Mouse (Mus musculus) embryo, embryonic 11 days (tissue): ENCODE results near the gene Iffo2.

ENCODE experiments used
- DNase-seq: peaks from one replicate; pipeline ENCODE4 v3.0.0-alpha.2; 2015

The Iffo2 gene

DNA sequence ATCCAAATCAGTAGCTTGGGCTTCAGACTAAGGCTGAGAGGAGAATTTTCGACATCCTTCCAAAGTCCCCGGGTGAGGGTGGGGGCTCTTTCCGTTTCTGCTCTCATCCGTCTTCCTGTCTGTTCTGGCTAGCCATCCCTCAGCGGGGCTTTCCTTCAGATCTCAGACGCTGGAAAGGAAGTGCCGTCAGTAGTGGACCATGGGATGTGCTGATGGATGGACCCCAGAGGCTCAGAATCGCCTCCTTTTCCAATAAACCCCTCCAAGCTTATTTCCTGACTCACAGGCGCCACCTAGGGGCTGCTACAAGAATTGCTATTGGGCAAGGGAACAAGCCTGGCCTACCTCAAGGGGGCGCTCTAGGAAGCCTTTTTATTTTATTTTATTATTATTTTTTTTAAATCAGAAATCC is 81.2 kb downstream of the Iffo2 start:
- DNase-seq: peak; percentile 87

- no peak for DNase-seq
These were observed 84.3 kb downstream of the Iffo2 start for GRCm38 (mm10) chr4:139614524-139615260.

DNA sequence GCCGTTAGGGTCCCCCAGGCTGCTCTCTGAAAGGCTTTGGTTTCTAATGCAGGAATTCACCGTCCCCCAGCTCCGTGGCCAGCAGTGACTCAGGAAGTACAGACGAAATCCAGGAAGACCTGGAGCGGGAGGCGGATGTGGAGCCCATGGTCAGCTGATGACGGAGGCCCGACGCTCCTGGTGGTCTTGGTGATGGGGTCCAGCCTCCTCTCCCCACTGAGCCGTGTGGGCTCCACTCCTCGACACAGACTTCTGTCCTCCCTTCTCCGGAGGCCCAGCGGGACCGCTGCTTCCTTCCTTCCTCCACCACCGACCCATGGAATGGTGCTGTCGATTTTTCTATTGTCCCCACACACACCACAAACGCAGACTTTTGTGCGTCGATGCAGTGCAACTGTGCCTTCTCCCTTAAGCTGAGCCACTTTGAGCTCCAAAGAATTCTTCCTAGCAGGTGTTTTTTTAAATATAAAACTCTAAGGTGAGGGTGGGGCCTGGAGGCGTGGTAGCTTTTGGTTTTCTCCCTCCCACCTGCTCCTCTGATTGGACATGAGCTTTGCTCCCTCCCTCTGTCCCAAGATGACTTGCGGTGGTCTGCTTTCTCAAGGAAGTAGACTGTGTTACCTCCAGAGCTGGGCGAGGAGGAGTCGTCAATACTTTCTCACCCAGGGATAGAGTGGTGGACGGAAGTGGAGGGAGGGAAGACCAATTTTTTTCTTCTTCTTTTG is 86.1 kb downstream of the Iffo2 start:
- peak; percentile 76 for DNase-seq

DNA sequence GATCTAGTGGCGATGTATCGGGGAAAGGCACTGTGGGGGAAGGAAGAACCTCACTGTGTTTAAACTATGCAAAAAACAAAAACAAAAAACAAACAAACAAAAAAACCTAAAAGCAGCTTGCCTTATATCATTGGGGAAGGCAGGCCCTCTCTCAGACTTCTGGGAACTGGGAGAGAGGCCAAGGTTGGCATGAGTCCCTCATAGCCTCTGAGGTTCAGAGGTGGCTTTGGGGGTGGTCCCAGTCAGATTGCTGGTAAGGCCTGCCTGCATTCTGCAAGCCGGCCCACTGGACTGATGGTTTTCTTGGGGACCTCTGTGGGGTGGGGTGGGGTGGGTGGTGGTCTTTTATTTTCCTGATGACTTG is 86.6 kb downstream of the Iffo2 start:
- no peak for DNase-seq

GRCm38 (mm10) chr4:139619765-139620164 is 89.4 kb downstream of the Iffo2 start:
- no peak for DNase-seq

DNA sequence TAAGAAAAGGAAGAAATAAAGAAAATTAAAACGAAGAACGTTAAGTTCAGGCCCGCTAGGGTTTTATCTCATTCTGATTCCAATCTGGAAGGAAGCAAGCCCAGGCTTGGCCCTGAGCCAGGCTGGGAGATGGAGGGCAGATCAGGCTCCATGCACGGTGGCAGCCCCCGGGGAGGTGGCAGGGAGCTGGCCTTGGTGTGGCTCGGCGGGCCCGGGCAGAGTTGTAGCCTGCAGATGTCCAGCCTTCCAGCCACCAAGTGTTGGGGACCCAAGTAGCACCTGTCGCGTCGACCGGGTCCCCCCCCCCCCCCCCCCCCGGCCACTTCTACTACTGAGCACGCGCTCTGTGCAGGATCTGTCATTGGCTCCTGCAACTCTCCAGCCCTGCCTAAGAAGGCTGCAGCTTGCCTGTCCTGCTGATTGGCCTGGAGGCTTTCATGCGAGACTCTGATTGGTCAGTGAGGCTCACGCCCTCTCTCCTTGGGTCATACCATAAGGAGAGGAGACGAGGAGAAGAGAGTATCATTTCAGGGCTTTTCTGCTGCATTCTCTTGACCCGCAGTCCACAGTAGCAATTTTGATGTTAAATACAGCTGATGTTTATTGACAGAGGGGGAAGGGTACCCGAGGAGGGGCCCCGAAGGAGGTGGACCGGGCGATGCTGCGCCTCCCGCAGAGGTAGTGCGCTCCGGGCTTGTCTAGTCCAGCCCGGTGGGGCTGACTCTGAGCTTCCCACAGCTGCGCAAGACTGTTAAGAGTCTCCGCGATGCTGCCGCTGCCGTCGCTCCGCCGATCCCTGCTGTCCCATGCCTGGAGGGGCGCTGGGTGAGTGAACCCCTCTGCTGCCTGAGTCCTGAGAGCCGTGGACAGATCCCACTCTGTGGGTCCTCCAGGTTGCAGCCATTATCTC is 92.3 kb downstream of the Iffo2 start, which contains the start of gene Aldh4a1:
Gene Aldh4a1, plus strand, starts transcription at position 494 of the 910 bp plus-strand sequence.
- DNase-seq: peak; percentile 95

GRCm38 (mm10) chr4:139623434-139624115 is 93.2 kb downstream of the Iffo2 start:
- no peak for DNase-seq

DNA sequence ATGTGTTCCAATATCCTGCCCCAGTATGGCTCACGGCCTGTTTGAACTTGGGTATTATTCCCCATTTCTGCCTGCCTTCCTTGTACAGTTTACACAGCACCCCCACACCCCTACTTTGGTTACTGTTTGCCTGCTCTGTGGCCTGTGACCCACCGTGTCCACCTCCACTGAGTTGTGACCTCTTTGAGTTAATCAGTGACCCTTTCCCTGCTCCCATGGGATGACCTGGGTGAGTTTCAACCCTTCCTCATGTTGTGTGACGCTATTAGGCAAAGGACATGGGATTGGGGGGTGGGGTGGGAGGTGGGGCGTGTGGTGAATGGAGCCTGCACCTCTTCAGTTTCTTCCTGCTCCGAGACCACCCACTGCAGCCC is 93.8 kb downstream of the Iffo2 start:
- no peak for DNase-seq

DNA sequence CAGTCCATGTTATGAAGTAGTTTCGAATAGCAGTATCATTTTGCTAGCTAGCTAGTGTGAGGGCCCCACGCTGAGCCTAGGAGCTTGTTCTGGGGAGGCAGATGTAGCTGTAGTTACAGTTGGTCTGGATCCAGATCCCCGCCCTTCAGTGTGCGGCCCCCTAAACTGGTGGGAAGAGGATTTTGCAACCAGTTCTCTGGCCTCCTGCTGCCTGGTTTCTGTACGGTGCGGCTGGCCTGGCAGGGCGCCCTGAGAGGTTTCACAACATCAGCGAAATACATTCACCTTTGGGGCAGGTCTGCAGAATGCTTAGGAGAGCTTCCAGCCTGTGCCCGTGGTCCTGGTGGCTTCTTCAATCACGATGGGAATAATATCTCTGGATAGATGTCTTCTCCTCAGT is 94.4 kb downstream of the Iffo2 start:
- no peak for DNase-seq

GRCm38 (mm10) chr4:139627361-139627760 is 97.0 kb downstream of the Iffo2 start:
- DNase-seq: no peak

GRCm38 (mm10) chr4:139630171-139630570 is 99.8 kb downstream of the Iffo2 start:
- no peak for DNase-seq

DNA sequence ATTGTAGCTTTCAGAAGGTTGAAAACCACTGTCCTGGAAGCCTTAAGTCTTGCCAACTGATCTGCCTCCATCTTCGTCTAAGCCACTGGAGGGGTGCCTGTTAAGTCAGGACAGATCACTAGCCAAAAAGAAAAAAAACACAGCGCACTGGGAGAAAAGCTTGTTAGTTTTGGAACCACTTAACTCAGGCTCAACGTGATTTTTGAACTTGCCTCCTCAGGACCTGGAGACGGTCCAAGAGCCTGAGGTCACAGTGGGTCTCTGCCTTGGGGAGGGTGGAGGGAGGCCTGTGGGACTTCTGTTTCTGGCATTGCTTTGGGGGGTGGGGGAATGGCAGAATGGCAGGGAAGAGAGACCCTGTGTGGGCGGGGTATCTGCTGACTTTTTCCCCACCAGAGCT is 100.8 kb downstream of the Iffo2 start:
- DNase-seq: no peak

GRCm38 (mm10) chr4:139631569-139632253 is 101.4 kb downstream of the Iffo2 start:
- no peak for DNase-seq

GRCm38 (mm10) chr4:139632254-139632580 is 101.9 kb downstream of the Iffo2 start:
- DNase-seq: no peak

DNA sequence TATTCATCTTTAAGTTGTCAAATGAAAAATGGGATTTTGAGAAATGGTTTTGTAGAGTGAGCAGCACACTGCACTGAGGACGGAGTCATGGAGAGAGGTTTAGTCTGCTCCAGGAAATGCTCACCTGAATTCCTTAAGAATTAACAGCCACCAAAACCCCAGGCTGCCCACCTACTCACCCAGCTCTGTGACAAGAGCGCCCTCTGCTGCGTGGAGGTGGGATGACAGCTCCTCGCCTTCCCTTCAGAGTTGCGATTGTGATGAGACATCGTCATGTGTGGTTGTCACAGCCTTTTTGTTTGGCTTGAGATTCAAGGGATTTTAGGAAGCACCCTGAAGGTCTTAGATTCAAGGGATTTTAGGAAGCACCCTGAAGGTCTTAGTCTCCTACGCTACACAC is 106.0 kb downstream of the Iffo2 start:
- peak; percentile 68 for DNase-seq

DNA sequence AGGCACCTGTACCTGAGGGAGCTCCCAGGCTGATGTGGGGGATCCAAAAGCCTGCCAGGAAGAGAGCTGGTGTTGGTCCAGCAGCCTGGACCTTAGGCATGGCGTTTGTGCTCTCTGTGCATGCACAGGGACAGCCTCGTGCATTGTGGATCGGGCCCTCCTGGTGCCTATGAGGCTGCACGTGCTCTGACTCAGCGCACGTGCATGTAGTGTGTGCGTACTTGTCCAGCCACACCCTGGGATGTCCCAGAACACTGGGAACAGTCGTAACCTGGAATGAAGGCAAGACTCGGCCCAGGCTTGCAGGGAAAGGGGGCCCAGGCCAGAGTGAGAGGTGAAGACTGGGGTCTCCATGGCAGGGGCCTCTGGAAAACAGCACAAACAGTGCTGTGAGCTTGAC is 107.5 kb downstream of the Iffo2 start:
- no peak for DNase-seq

GRCm38 (mm10) chr4:139638356-139638755 is 108.0 kb downstream of the Iffo2 start:
- DNase-seq: no peak

GRCm38 (mm10) chr4:139639801-139640200 is 109.5 kb downstream of the Iffo2 start:
- peak; percentile 56 for DNase-seq

DNA sequence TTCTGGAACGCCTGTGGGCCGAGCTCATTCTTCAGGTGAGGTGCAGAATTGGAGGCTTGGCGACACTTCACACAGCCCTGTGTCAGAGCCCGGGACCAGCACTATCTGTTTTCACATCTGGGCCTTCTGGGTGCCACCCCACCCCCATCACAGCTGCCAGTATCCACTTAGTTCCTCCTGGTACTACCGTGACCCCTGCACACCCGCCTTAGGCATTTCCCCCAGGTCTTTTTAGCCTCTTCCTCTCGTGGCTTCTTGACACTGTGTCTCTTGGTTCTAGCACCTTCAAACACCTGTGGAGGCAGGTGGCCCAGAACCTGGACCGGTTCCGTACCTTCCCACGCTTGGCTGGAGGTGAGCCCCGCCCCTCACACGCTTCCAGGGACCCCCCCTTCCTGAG is 110.0 kb downstream of the Iffo2 start:
- no peak for DNase-seq

- DNase-seq: no peak
These were observed 110.4 kb downstream of the Iffo2 start for GRCm38 (mm10) chr4:139640775-139641174.

DNA sequence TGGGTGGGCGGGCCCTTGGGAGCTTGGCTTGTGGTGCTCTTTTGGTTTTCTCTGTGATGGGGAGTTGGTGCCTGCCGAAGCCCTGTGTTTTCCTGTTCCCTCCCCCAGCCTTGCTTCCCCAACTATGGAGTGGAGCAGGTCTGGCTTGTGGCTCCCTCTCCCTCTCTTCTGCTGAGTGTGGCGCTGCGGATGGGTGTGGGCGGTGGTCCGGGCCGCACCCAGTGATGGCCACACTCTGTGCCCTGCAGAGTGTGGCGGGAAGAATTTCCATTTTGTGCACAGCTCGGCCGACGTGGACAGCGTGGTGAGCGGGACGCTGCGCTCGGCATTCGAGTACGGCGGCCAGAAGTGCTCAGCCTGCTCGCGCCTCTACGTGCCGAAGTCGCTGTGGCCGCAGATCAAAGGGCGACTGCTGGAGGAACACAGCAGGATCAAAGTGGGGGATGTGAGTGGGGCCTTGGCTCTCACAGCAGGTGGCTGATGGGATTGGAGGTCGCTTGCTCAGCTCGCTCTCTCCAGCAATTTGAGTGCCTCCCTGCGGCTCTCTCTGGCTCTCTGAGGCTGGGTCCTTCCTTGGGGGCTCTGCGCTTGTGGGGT is 111.6 kb downstream of the Iffo2 start:
- peak; percentile 74 for DNase-seq

- DNase-seq: peak; percentile 85
These were observed 113.6 kb downstream of the Iffo2 start for GRCm38 (mm10) chr4:139643972-139644371.
